Mouse (Mus musculus): ENCODE measurements at regions not wholly inside any gene's neighbourhood (a gene's known extent, or its start where the extent isn't known, plus 50 kb on each side); places are given as distances from the start of the nearest gene placed in this dataset.
A peak's percentile ranks its signal among the peaks of the same experiment; 100 is the strongest.

DNA sequence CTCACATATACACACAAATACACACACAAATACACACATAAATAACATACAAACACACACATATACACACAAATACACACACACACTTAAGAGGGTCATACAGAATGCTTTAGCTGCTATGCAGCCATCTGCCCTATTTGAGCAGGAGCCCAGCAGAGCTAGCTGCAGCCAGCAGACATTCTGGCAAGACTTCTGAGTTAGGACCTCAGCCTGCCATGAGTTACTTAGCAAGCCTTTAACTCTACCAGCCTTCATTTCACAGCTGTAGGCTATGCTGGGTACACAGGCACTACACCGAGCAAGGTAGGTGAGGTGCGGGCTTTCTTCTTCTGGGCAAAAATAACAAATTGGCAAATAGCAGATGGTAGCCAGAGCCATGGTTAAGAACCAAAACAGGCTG lies 404.7 kb downstream of the H2al1j start:
- H3K4me3 ChIP-seq (ENCODE audit: low read depth, low read length) = no peak overlapping the region
- H3K36me3 ChIP-seq (ENCODE audit: control insufficient read depth, insufficient read depth, low read length) = no peaks in the 10 kb centered on the region
- 95% methylated on average over 2 of the region's 2 CpGs for WGBS
- no peak for DNase-seq (ENCODE audit: low spot score)
- H3K4me1 ChIP-seq (replicated peaks; ENCODE audit: control insufficient read depth, insufficient read depth, low read length) = 0 out of 2 replicates have a peak, but pooled peaks cover 3% of the 10 kb centered on the region
- no peak overlapping the region for H3K4me2 ChIP-seq (replicated peaks; ENCODE audit: low read depth, low read length)
- ATAC-seq (ENCODE audit: low FRiP score) = no peak
- H3K27ac ChIP-seq (ENCODE audit: low read depth, low read length) = no peak overlapping the region
- no peaks in the 10 kb centered on the region for H3K9me3 ChIP-seq (ENCODE audit: control insufficient read depth, low read length)
- peaks cover 9% of the 10 kb centered on the region; the same call in 1 of the 2 replicates for H3K27me3 ChIP-seq (ENCODE audit: control insufficient read depth, insufficient read depth, low read length)
- no peak overlapping the region for H3K9ac ChIP-seq (ENCODE audit: low read depth, low read length)

DNA sequence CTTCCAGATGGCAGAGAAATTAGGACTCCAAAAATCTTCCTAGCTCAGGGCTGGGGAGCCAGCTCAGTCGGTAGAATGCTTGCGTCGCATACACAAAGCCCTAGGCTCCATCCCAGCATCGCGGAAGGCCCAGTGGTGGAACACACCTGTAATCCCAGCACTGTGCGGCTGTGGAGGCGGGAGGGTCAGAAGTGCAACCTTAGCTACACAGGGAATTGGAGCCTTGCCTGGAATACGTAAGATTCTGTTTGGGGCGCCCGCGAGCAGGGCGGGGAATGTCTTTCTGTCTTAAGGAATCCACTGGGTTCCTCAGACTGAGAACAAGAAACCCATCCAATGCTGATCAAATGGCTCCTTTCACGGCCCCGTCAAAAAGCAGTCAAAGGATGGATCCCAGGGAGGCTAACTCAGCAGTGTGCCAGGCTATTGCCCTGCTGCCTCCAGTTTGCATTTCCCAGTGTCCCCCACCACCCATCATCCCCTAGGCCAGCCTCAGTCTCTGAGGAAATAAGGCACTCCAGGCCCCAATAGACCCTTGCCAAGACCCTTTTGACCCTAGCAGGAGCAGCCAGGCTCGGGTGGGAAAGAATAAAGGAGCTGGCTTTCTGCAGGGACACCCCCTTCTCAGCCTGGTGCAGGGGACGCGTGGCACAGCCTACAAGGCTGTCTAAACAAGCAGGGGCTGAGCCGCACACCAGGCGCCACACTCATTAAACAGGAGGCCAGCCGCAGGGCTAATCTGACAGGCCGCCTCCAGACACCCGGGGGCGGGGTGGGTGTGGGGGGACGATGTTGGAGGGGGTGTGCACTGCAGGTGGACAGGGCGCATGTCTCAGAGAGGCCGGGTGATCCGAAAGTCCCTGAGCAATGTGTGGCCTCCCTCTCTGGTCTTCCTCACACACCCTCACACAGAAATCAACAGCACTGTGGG lies 407.1 kb downstream of the H2al1j start:
- Histone ChIP-seq H3K36me3 (ENCODE audit: control insufficient read depth, insufficient read depth, low read length) (no peaks in the 10 kb centered on the region), H3K4me3 (ENCODE audit: low read depth, low read length) (no peak overlapping the region), H3K9ac (ENCODE audit: low read depth, low read length) (no peak overlapping the region), H3K4me2 (replicated peaks; ENCODE audit: low read depth, low read length) (no peak overlapping the region), H3K4me1 (replicated peaks; ENCODE audit: control insufficient read depth, insufficient read depth, low read length) (0 out of 2 replicates have a peak, but pooled peaks cover 3% of the 10 kb centered on the region), H3K27me3 (ENCODE audit: control insufficient read depth, insufficient read depth, low read length) (peaks cover 7% of the 10 kb centered on the region; the same call in 1 of the 2 replicates), H3K9me3 (ENCODE audit: control insufficient read depth, low read length) (no peaks in the 10 kb centered on the region), H3K27ac (ENCODE audit: low read depth, low read length) (no peak overlapping the region)
- DNase-seq (ENCODE audit: low spot score) (peak; percentile 30), ATAC-seq (ENCODE audit: low FRiP score) (0 out of 2 replicates have a peak, but pooled peaks have one; percentile 43)
- 29% methylated on average over 27 of the region's 27 CpGs for WGBS

DNA sequence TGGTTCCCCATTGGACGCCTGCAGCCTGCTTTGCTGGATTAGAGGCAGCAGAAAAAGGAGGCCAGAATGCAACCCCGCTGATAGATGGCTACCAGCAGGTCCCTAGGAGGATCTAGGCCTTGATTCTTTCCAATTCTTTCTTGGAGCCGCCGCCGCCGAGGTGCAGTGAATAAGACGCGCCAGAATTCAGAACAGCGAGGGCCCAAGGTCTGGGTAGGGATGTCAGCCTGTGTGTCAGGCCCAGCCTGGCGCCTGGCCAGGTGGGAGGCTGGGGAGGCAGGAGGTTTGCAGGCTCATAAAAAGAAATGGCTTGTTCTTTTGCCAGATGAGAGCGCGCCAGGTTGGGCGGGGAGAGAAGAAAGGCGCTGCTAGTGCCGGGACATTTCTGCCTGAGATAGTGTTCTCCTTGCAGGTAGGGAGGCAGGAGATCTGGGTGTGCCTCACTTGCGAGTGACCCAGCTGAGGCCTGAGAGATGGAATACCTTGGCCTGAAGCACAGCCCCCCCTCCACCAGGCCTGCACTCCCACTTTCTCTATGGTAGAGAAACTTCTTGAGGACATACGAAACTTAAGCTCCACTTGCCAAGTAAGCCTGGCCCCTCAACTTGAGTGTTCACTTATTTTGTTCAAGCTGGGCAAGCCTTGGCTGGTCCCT lies 408.0 kb downstream of the H2al1j start:
- H3K27ac ChIP-seq (ENCODE audit: low read depth, low read length) = no peak overlapping the region
- peaks cover 6% of the 10 kb centered on the region; the same call in 1 of the 2 replicates for H3K27me3 ChIP-seq (ENCODE audit: control insufficient read depth, insufficient read depth, low read length)
- H3K4me3 ChIP-seq (ENCODE audit: low read depth, low read length) = no peak overlapping the region
- peak; percentile 6 for DNase-seq (ENCODE audit: low spot score)
- H3K4me2 ChIP-seq (replicated peaks; ENCODE audit: low read depth, low read length) = no peak overlapping the region
- 44% methylated on average over 17 of the region's 17 CpGs for WGBS
- no peak for ATAC-seq (ENCODE audit: low FRiP score)
- H3K4me1 ChIP-seq (replicated peaks; ENCODE audit: control insufficient read depth, insufficient read depth, low read length) = 0 out of 2 replicates have a peak, but pooled peaks cover 3% of the 10 kb centered on the region
- no peaks in the 10 kb centered on the region for H3K9me3 ChIP-seq (ENCODE audit: control insufficient read depth, low read length)
- H3K36me3 ChIP-seq (ENCODE audit: control insufficient read depth, insufficient read depth, low read length) = no peaks in the 10 kb centered on the region
- H3K9ac ChIP-seq (ENCODE audit: low read depth, low read length) = no peak overlapping the region

DNA sequence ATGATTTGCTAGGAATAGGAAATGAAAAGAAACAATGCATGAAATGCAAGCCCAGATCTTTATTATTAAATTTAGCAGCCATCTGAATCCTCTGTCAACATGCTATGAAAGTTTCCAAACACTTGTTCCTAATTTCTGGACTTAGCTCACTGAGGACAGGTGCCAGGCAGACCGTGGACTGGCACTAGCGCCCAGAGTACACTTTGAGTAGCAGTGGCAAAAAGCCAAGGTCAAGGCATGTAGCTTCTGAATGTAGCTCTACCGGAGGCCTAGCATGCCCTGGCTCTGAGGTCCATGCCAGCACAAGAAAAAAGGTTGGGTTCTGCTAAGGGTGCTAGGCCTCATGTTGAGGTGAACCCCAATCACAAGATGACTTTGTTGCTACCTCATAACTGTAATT lies 408.9 kb downstream of the H2al1j start:
- Histone ChIP-seq H3K9me3 (ENCODE audit: control insufficient read depth, low read length) (no peaks in the 10 kb centered on the region), H3K27ac (ENCODE audit: low read depth, low read length) (no peak overlapping the region), H3K27me3 (ENCODE audit: control insufficient read depth, insufficient read depth, low read length) (peaks cover 6% of the 10 kb centered on the region; the same call in 1 of the 2 replicates), H3K4me1 (replicated peaks; ENCODE audit: control insufficient read depth, insufficient read depth, low read length) (0 out of 2 replicates have a peak, but pooled peaks cover 3% of the 10 kb centered on the region), H3K9ac (ENCODE audit: low read depth, low read length) (no peak overlapping the region), H3K36me3 (ENCODE audit: control insufficient read depth, insufficient read depth, low read length) (no peaks in the 10 kb centered on the region), H3K4me2 (replicated peaks; ENCODE audit: low read depth, low read length) (no peak overlapping the region), H3K4me3 (ENCODE audit: low read depth, low read length) (no peak overlapping the region)
- ATAC-seq (ENCODE audit: low FRiP score) = no peak
- WGBS = 88% methylated on average over 3 of the region's 3 CpGs
- DNase-seq (ENCODE audit: low spot score) = no peak

DNA sequence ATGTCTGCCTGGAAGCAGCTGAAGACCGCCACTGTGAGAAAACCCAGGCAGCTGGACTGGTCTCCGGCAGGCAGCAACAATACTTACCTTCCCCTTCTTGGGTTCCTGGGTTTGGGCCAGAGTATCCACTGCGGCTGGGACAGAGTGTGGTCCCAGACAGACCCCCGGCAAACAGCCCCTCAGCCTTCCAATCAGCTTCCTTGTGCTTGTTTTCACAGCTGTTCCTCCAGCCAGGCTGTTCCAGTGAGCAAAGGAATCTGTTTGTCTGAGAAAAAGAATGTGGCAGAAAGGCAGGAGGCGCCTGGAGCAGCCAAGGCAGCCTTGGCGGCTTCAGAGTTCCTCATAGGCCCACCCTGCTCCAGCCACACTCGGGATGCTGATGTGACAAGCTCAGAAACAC lies 411.9 kb downstream of the H2al1j start:
- Histone ChIP-seq H3K9ac (ENCODE audit: low read depth, low read length) (no peak overlapping the region), H3K9me3 (ENCODE audit: control insufficient read depth, low read length) (no peaks in the 10 kb centered on the region), H3K36me3 (ENCODE audit: control insufficient read depth, insufficient read depth, low read length) (no peaks in the 10 kb centered on the region), H3K4me2 (replicated peaks; ENCODE audit: low read depth, low read length) (no peak overlapping the region), H3K27ac (ENCODE audit: low read depth, low read length) (no peak overlapping the region), H3K4me1 (replicated peaks; ENCODE audit: control insufficient read depth, insufficient read depth, low read length) (0 out of 2 replicates have a peak, but pooled peaks cover 3% of the 10 kb centered on the region), H3K4me3 (ENCODE audit: low read depth, low read length) (no peak overlapping the region), H3K27me3 (ENCODE audit: control insufficient read depth, insufficient read depth, low read length) (peaks cover 6% of the 10 kb centered on the region; the same call in 1 of the 2 replicates)
- 50% methylated on average over 7 of the region's 7 CpGs for WGBS
- no peak for ATAC-seq (ENCODE audit: low FRiP score)
- DNase-seq (ENCODE audit: low spot score) = no peak

DNA sequence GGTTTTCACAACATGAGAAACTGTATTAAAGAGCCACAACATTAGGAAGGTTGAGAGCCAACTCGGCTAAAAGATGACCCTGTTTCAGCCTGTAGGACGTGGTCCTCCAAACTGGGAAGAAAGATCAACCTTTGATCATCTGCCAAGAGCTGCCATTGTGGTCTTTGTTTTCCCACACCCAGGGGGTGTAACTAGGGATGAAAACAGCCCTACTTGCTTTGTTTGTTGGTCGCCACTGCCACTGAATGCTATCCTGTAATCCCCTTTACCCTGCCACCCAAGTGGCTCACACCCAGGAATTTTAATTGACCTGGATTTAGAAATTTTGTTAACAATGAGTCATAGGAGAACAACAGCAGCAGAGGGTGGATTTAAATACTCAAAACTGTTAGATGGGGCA lies 414.2 kb downstream of the Bcor start:
- no peak for ATAC-seq (ENCODE audit: low FRiP score)
- Histone ChIP-seq H3K9ac (ENCODE audit: low read depth, low read length) (no peak overlapping the region), H3K4me3 (ENCODE audit: low read depth, low read length) (no peak overlapping the region), H3K36me3 (ENCODE audit: control insufficient read depth, insufficient read depth, low read length) (no peaks in the 10 kb centered on the region), H3K27ac (ENCODE audit: low read depth, low read length) (no peak overlapping the region), H3K4me2 (replicated peaks; ENCODE audit: low read depth, low read length) (no peak overlapping the region), H3K4me1 (replicated peaks; ENCODE audit: control insufficient read depth, insufficient read depth, low read length) (no peaks in the 10 kb centered on the region), H3K9me3 (ENCODE audit: control insufficient read depth, low read length) (no peaks in the 10 kb centered on the region), H3K27me3 (ENCODE audit: control insufficient read depth, insufficient read depth, low read length) (no peaks in the 10 kb centered on the region)
- no peak for DNase-seq (ENCODE audit: low spot score)
- 29% methylated on average over 3 of the region's 3 CpGs for WGBS

DNA sequence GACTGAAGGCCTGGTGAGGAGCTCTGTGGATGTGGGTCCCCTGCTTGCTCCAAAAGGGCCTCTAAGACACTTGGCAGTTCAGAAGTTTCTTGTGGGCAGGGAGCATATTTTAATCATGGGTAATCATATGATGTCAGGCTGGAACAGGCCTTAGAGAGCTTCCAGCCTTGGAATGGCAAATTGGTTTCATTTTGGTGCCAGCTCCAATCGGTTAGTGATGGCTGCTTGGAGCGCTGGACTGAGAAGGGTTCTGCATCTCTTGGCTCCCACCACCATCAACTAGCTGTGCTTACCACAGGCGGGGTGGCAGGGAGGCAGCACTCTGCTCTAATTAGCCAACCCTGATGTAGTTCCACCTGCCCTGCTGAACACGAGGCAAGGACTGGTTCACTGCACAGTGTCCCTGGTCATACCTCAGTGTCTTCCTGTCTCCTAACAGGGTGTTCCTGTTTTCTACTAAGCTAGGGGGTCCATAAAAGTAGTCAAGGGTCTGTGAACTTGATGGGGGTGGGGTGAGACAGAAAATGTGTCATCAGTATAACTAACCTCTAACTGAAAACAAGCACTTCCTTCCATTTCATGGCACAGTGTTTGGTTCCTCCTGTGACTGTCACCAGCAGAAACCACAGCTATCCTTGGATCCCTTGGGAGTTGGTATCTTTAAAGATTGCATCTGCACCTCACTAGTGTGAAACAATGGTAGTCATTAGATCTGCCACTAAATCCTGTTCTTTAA lies 412.6 kb downstream of the Bcor start:
- Histone ChIP-seq H3K4me1 (replicated peaks; ENCODE audit: control insufficient read depth, insufficient read depth, low read length) (no peaks in the 10 kb centered on the region), H3K36me3 (ENCODE audit: control insufficient read depth, insufficient read depth, low read length) (no peaks in the 10 kb centered on the region), H3K9ac (ENCODE audit: low read depth, low read length) (no peak overlapping the region), H3K4me2 (replicated peaks; ENCODE audit: low read depth, low read length) (no peak overlapping the region), H3K27ac (ENCODE audit: low read depth, low read length) (no peak overlapping the region), H3K27me3 (ENCODE audit: control insufficient read depth, insufficient read depth, low read length) (no peaks in the 10 kb centered on the region), H3K9me3 (ENCODE audit: control insufficient read depth, low read length) (no peaks in the 10 kb centered on the region), H3K4me3 (ENCODE audit: low read depth, low read length) (no peak overlapping the region)
- no peak for ATAC-seq (ENCODE audit: low FRiP score)
- 84% methylated on average over 4 of the region's 4 CpGs for WGBS
- DNase-seq (ENCODE audit: low spot score) = no peak

DNA sequence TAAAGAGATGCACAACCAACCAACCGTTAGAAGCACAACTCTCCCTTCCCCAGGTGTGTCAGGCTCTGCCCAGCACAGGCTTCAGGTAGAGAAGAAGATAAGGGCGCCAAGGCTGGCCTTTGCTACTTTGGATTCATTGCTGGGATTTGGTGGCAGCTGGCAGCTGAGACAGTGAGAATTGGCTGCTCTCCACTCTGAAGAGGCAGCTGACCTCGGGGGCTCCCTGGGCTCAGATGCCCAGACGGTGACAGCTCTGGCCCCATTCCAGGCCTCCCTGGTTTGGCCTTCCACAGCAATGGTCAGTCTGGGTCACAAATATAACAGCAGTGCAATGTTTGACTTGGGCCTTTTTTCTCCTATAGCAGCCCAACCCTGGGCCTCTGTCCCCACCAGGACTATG lies 411.9 kb downstream of the Bcor start:
- Histone ChIP-seq H3K4me1 (replicated peaks; ENCODE audit: control insufficient read depth, insufficient read depth, low read length) (no peaks in the 10 kb centered on the region), H3K27me3 (ENCODE audit: control insufficient read depth, insufficient read depth, low read length) (no peaks in the 10 kb centered on the region), H3K9ac (ENCODE audit: low read depth, low read length) (no peak overlapping the region), H3K27ac (ENCODE audit: low read depth, low read length) (no peak overlapping the region), H3K4me2 (replicated peaks; ENCODE audit: low read depth, low read length) (no peak overlapping the region), H3K9me3 (ENCODE audit: control insufficient read depth, low read length) (no peaks in the 10 kb centered on the region), H3K4me3 (ENCODE audit: low read depth, low read length) (no peak overlapping the region), H3K36me3 (ENCODE audit: control insufficient read depth, insufficient read depth, low read length) (no peaks in the 10 kb centered on the region)
- 57% methylated on average over 4 of the region's 4 CpGs for WGBS
- no peak for ATAC-seq (ENCODE audit: low FRiP score)
- no peak for DNase-seq (ENCODE audit: low spot score)
